Mouse (Mus musculus): ENCODE measurements around the gene Mmel1. TPM values are rescaled to one million over a fixed set of nuclear protein-coding genes. Genes with fewer than 3 reads are reported as not detected.

Gene Mmel1
- not detected in 2 replicates for polyA plus RNA-seq (2014; fragmentation: Nextera tagmentation; extraction: Ambion mirVana)

- Histone ChIP-seq H3K9ac (ENCODE audit: low read length) (no peak within 1 kb of the TSS), H3K9me3 (ENCODE audit: control insufficient read depth, low read length) (no peaks in the 10 kb centered on the region), H3K36me3 (ENCODE audit: control insufficient read depth, insufficient read depth, low read length) (no peaks in the 10 kb centered on the region), H3K27ac (replicated peaks; ENCODE audit: low read depth, low read length) (no peak within 1 kb of the TSS), H3K4me1 (ENCODE audit: control insufficient read depth, insufficient read depth, low read length) (0 out of 2 replicates have a peak, but pooled peaks cover 6% of the 10 kb centered on the region), H3K27me3 (ENCODE audit: control insufficient read depth, insufficient read depth, low read length) (0 out of 2 replicates have a peak, but pooled peaks cover 5% of the 10 kb centered on the region), H3K4me2 (ENCODE audit: low read depth, severe bottlenecking) (no peak within 1 kb of the TSS), H3K4me3 (ENCODE audit: low read depth, low read length) (no peak within 1 kb of the TSS)
- ATAC-seq (ENCODE audit: insufficient number of reproducible peaks, low FRiP score, low TSS enrichment, low read depth), result no peak
- WGBS, result 79% methylated on average over 7 of the region's 7 CpGs
- DNase-seq (ENCODE audit: low spot score), result no peak
Measured at GRCm38 (mm10) chr4:154869440-154869839, at the start of gene Mmel1. Gene Mmel1, plus strand, starts transcription at chr4:154869585.

GRCm38 (mm10) chr4:154825662-154826061 is 43.7 kb upstream of the Mmel1 start:
- H3K9ac ChIP-seq (ENCODE audit: low read length), result no peak overlapping the region
- H3K4me2 ChIP-seq (ENCODE audit: low read depth, severe bottlenecking), result no peak overlapping the region
- H3K27me3 ChIP-seq (ENCODE audit: control insufficient read depth, insufficient read depth, low read length), result no peaks in the 10 kb centered on the region
- H3K4me1 ChIP-seq (ENCODE audit: control insufficient read depth, insufficient read depth, low read length), result peaks cover 3% of the 10 kb centered on the region; the same call in 1 of the 2 replicates
- H3K4me3 ChIP-seq (ENCODE audit: low read depth, low read length), result no peak overlapping the region
- H3K36me3 ChIP-seq (ENCODE audit: control insufficient read depth, insufficient read depth, low read length), result no peaks in the 10 kb centered on the region
- DNase-seq (ENCODE audit: low spot score) (peak; percentile 85), ATAC-seq (ENCODE audit: insufficient number of reproducible peaks, low FRiP score, low TSS enrichment, low read depth) (peak; percentile 48)
- no peak overlapping the region for H3K27ac ChIP-seq (replicated peaks; ENCODE audit: low read depth, low read length)
- WGBS, result 32% methylated on average over 6 of the region's 6 CpGs
- no peaks in the 10 kb centered on the region for H3K9me3 ChIP-seq (ENCODE audit: control insufficient read depth, low read length)

GRCm38 (mm10) chr4:154826224-154826623 is 43.2 kb upstream of the Mmel1 start:
- peak; percentile 52 for ATAC-seq (ENCODE audit: insufficient number of reproducible peaks, low FRiP score, low TSS enrichment, low read depth)
- H3K36me3 ChIP-seq (ENCODE audit: control insufficient read depth, insufficient read depth, low read length), result no peaks in the 10 kb centered on the region
- DNase-seq (ENCODE audit: low spot score), result peak; percentile 42
- no peaks in the 10 kb centered on the region for H3K27me3 ChIP-seq (ENCODE audit: control insufficient read depth, insufficient read depth, low read length)
- H3K9me3 ChIP-seq (ENCODE audit: control insufficient read depth, low read length), result no peaks in the 10 kb centered on the region
- peaks cover 3% of the 10 kb centered on the region; the same call in 1 of the 2 replicates for H3K4me1 ChIP-seq (ENCODE audit: control insufficient read depth, insufficient read depth, low read length)
- no peak overlapping the region for H3K9ac ChIP-seq (ENCODE audit: low read length)
- no peak overlapping the region for H3K4me2 ChIP-seq (ENCODE audit: low read depth, severe bottlenecking)
- H3K27ac ChIP-seq (replicated peaks; ENCODE audit: low read depth, low read length), result no peak overlapping the region
- H3K4me3 ChIP-seq (ENCODE audit: low read depth, low read length), result no peak overlapping the region
- WGBS, result 52% methylated on average over 7 of the region's 7 CpGs

- Histone ChIP-seq H3K4me2 (ENCODE audit: low read depth, severe bottlenecking) (no peak overlapping the region), H3K27ac (replicated peaks; ENCODE audit: low read depth, low read length) (no peak overlapping the region), H3K36me3 (ENCODE audit: control insufficient read depth, insufficient read depth, low read length) (no peaks in the 10 kb centered on the region), H3K9me3 (ENCODE audit: control insufficient read depth, low read length) (no peaks in the 10 kb centered on the region), H3K4me3 (ENCODE audit: low read depth, low read length) (no peak overlapping the region), H3K9ac (ENCODE audit: low read length) (no peak overlapping the region), H3K27me3 (ENCODE audit: control insufficient read depth, insufficient read depth, low read length) (no peaks in the 10 kb centered on the region), H3K4me1 (ENCODE audit: control insufficient read depth, insufficient read depth, low read length) (peaks cover 3% of the 10 kb centered on the region; the same call in 1 of the 2 replicates)
- no peak for ATAC-seq (ENCODE audit: insufficient number of reproducible peaks, low FRiP score, low TSS enrichment, low read depth)
- WGBS, result 85% methylated on average over 7 of the region's 7 CpGs
- no peak for DNase-seq (ENCODE audit: low spot score)
Measured at GRCm38 (mm10) chr4:154827181-154827580, 42.2 kb upstream of the Mmel1 start.

DNA sequence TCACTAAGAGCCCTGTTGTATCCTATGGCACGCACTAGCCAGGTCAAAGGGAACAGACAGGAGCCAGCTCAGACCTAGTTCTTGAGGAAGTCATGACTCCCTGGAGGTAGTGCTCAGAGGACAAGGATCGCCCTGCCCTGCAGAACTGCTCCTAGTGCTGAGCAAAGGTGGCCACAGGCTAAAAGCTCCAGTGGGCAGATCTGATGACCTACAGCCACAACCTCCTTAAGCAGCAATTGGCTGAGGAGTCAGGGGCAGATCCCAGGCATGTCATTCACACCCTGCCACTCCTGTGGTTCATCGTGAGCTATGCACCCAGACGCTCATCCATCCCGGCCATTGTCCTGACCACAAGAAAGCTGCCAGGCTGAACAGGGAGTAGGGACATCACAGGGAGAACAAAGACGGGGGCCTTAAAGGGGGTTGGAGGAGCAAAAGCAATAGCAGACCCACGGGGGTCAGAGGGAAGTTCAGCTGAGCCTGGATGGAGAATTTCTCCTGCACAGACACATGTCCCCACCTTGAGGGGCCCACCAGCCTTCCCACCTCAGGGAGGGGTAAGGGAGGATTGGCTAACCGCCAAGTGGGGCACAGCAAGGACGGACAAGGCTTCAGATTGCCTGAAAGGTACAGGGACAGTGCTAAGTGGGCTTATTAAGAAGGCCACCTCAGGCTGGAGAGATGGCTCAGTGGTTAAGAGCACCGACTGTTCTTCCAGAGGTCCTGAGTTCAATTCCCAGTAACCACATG is 41.3 kb upstream of the Mmel1 start:
- DNase-seq (ENCODE audit: low spot score), result no peak
- Histone ChIP-seq H3K4me2 (ENCODE audit: low read depth, severe bottlenecking) (no peak overlapping the region), H3K9ac (ENCODE audit: low read length) (no peak overlapping the region), H3K36me3 (ENCODE audit: control insufficient read depth, insufficient read depth, low read length) (no peaks in the 10 kb centered on the region), H3K9me3 (ENCODE audit: control insufficient read depth, low read length) (no peaks in the 10 kb centered on the region), H3K27me3 (ENCODE audit: control insufficient read depth, insufficient read depth, low read length) (no peaks in the 10 kb centered on the region), H3K4me3 (ENCODE audit: low read depth, low read length) (no peak overlapping the region), H3K4me1 (ENCODE audit: control insufficient read depth, insufficient read depth, low read length) (peaks cover 3% of the 10 kb centered on the region; the same call in 1 of the 2 replicates), H3K27ac (replicated peaks; ENCODE audit: low read depth, low read length) (no peak overlapping the region)
- WGBS, result 37% methylated on average over 10 of the region's 10 CpGs
- no peak for ATAC-seq (ENCODE audit: insufficient number of reproducible peaks, low FRiP score, low TSS enrichment, low read depth)

GRCm38 (mm10) chr4:154831915-154832573 is 37.3 kb upstream of the Mmel1 start:
- DNase-seq (ENCODE audit: low spot score) (no peak), ATAC-seq (ENCODE audit: insufficient number of reproducible peaks, low FRiP score, low TSS enrichment, low read depth) (no peak)
- Histone ChIP-seq H3K4me1 (ENCODE audit: control insufficient read depth, insufficient read depth, low read length) (0 out of 2 replicates have a peak, but pooled peaks cover 3% of the 10 kb centered on the region), H3K27ac (replicated peaks; ENCODE audit: low read depth, low read length) (no peak overlapping the region), H3K9ac (ENCODE audit: low read length) (no peak overlapping the region), H3K36me3 (ENCODE audit: control insufficient read depth, insufficient read depth, low read length) (no peaks in the 10 kb centered on the region), H3K27me3 (ENCODE audit: control insufficient read depth, insufficient read depth, low read length) (no peaks in the 10 kb centered on the region), H3K4me2 (ENCODE audit: low read depth, severe bottlenecking) (no peak overlapping the region), H3K4me3 (ENCODE audit: low read depth, low read length) (no peak overlapping the region), H3K9me3 (ENCODE audit: control insufficient read depth, low read length) (no peaks in the 10 kb centered on the region)
- WGBS, result 51% methylated on average over 9 of the region's 9 CpGs

GRCm38 (mm10) chr4:154836183-154836915 is 33.0 kb upstream of the Mmel1 start:
- Histone ChIP-seq H3K36me3 (ENCODE audit: control insufficient read depth, insufficient read depth, low read length) (no peaks in the 10 kb centered on the region), H3K9me3 (ENCODE audit: control insufficient read depth, low read length) (no peaks in the 10 kb centered on the region), H3K27ac (replicated peaks; ENCODE audit: low read depth, low read length) (no peak overlapping the region), H3K9ac (ENCODE audit: low read length) (no peak overlapping the region), H3K4me2 (ENCODE audit: low read depth, severe bottlenecking) (no peak overlapping the region), H3K27me3 (ENCODE audit: control insufficient read depth, insufficient read depth, low read length) (no peaks in the 10 kb centered on the region), H3K4me3 (ENCODE audit: low read depth, low read length) (no peak overlapping the region), H3K4me1 (ENCODE audit: control insufficient read depth, insufficient read depth, low read length) (0 out of 2 replicates have a peak, but pooled peaks cover 3% of the 10 kb centered on the region)
- WGBS, result 74% methylated on average over 7 of the region's 7 CpGs
- DNase-seq (ENCODE audit: low spot score) (no peak), ATAC-seq (ENCODE audit: insufficient number of reproducible peaks, low FRiP score, low TSS enrichment, low read depth) (peak; percentile 49; the same call in 1 of the 2 replicates)

GRCm38 (mm10) chr4:154837170-154837569 is 32.2 kb upstream of the Mmel1 start, which contains the start of gene Ttc34:
Gene Ttc34, plus strand, starts transcription at chr4:154837459.
- no peak within 1 kb of the TSS for H3K4me2 ChIP-seq (ENCODE audit: low read depth, severe bottlenecking)
- no peaks in the 10 kb centered on the region for H3K36me3 ChIP-seq (ENCODE audit: control insufficient read depth, insufficient read depth, low read length)
- no peak within 1 kb of the TSS for H3K4me3 ChIP-seq (ENCODE audit: low read depth, low read length)
- 0 out of 2 replicates have a peak, but pooled peaks cover 3% of the 10 kb centered on the region for H3K4me1 ChIP-seq (ENCODE audit: control insufficient read depth, insufficient read depth, low read length)
- DNase-seq (ENCODE audit: low spot score), result peak; percentile 68
- 65% methylated on average over 2 of the region's 2 CpGs for WGBS
- 0 out of 2 replicates have a peak, but pooled peaks have one; percentile 20 for ATAC-seq (ENCODE audit: insufficient number of reproducible peaks, low FRiP score, low TSS enrichment, low read depth)
- no peaks in the 10 kb centered on the region for H3K27me3 ChIP-seq (ENCODE audit: control insufficient read depth, insufficient read depth, low read length)
- no peaks in the 10 kb centered on the region for H3K9me3 ChIP-seq (ENCODE audit: control insufficient read depth, low read length)
- no peak within 1 kb of the TSS for H3K9ac ChIP-seq (ENCODE audit: low read length)
- no peak within 1 kb of the TSS; the same call in 1 of the 2 replicates for H3K27ac ChIP-seq (replicated peaks; ENCODE audit: low read depth, low read length)

All from limb, embryonic 11.5 days (tissue).